Mouse (Mus musculus): ENCODE data around the gene Obp2a.

- TF ChIP-seq CTCF (IDR thresholded peaks at IDR 0.05; ENCODE audit: insufficient read depth, low read length) (no peak), POLR2A (IDR thresholded peaks at IDR 0.05; ENCODE audit: borderline replicate concordance, extremely low read depth, low read depth, low read length) (no peak)
Observed at GRCm38 (mm10) chr2:25657652-25658051, 42.2 kb upstream of the Obp2a start, which contains the start of gene Lcn5.

Data from lung, adult 2 months (tissue).